In genomic region chr16:65629186-65629585, GRCm38 (mm10) we compare ENCODE assay signal across 8 mouse cellular contexts.
DNase-seq lines count a peak whose midpoint lies in the region; ATAC-seq and TF ChIP-seq lines count a peak whose summit lies in the region.

No protein-coding gene starts in this region.

- no peaks in the 10 kb centered on the region for H3K4me1 ChIP-seq in limb, embryonic 14.5 days (ENCODE audit: control insufficient read depth, insufficient read depth, low read length)

- intact Hi-C loops in gastrocnemius, adult 2 months (cut with DNase I): loop anchor here (2.0 to 5.0 kb wide), 2 partner anchors 384 to 458 kb away; no protein-coding TSS in a partner anchor

- peak; percentile 57; the same call in 1 of the 2 replicates for ATAC-seq in limb, embryonic 14.5 days (ENCODE audit: low FRiP score, low read depth)

- no peaks in the 10 kb centered on the region for H3K27me3 ChIP-seq in limb, embryonic 14.5 days (ENCODE audit: control insufficient read depth, insufficient read depth, low read length)

- peak; percentile 48 for DNase-seq in CD4-positive helper T cell, adult 2 months (ENCODE audit: low read depth, low spot score)
- peak; percentile 75 for DNase-seq in R1 (ENCODE audit: low read depth, low spot score)
- DNase-seq in cerebellum, postnatal 36 days: peak; percentile 37 to 63
- peak; percentile 41 for DNase-seq in gastrocnemius, adult 2 months
- peak; percentile 30 to 72 for DNase-seq in kidney, adult 8-10 months
- peak; percentile 92 for DNase-seq in limb, embryonic 14.5 days (ENCODE audit: low spot score)
- peak; percentile 19 to 29 for DNase-seq in natural killer cell, adult 2 months (ENCODE audit: low spot score in 2 of 2)
- peak; percentile 42 for DNase-seq in thymus, postnatal 4 days

- H3K4me3 ChIP-seq in gastrocnemius, adult 2 months: peak overlapping the region; percentile 66
- H3K4me3 ChIP-seq in limb, embryonic 14.5 days (replicated peaks; ENCODE audit: low read length): no peak overlapping the region

- H3K4me2 ChIP-seq in limb, embryonic 14.5 days (replicated peaks; ENCODE audit: low read depth, low read length, severe bottlenecking): no peak overlapping the region

- 12% methylated on average over 10 of the region's 10 CpGs for WGBS in limb, embryonic 14.5 days

- no peak overlapping the region for H3K9ac ChIP-seq in limb, embryonic 14.5 days (ENCODE audit: low read depth, low read length, severe bottlenecking)

- TF ChIP-seq POLR2A in limb, embryonic 14.5 days (IDR thresholded peaks at IDR 0.05; ENCODE audit: borderline replicate concordance, extremely low read depth, insufficient read depth, insufficient read length): no peak

- H3K27ac ChIP-seq in gastrocnemius, adult 2 months: no peak overlapping the region
- H3K27ac ChIP-seq in limb, embryonic 14.5 days (replicated peaks; ENCODE audit: low read depth, low read length): no peak overlapping the region

- no peaks in the 10 kb centered on the region for H3K36me3 ChIP-seq in limb, embryonic 14.5 days (ENCODE audit: control insufficient read depth, insufficient read depth, low read length)

- H3K9me3 ChIP-seq in limb, embryonic 14.5 days (ENCODE audit: control insufficient read depth, low read length): no peaks in the 10 kb centered on the region

- TF ChIP-seq CTCF in gastrocnemius, adult 2 months (IDR thresholded peaks at IDR 0.05): peak; percentile 80

Comparison
In these comparisons a context has a peak if more than half of its experiments do, and no peak if none do; other contexts are left out.
1. DNase-seq: peak in every context shown above with its lines; median percentile 92 in limb, embryonic 14.5 days; 75 in R1; 51 in kidney, adult 8-10 months; 50 in cerebellum, postnatal 36 days; 48 in CD4-positive helper T cell, adult 2 months; 42 in thymus, postnatal 4 days; 41 in gastrocnemius, adult 2 months; 24 in natural killer cell, adult 2 months.